Comparison of ENCODE assay signal across 8 mouse cellular contexts in genomic region chr12:72014355-72014776, GRCm38 (mm10). TPM values are rescaled to one million over a fixed set of nuclear protein-coding genes. Genes with fewer than 3 reads are reported as not detected.
A peak's percentile ranks its signal among the peaks of the same experiment; 100 is the strongest.
DNase-seq lines count a peak whose midpoint lies in the region; ATAC-seq and TF ChIP-seq lines count a peak whose summit lies in the region.
"Had no signal": no experiment of that assay in that cellular context is flagged by ENCODE, and none has a peak within 500 bp of the region (broad histone marks: within the 10 kb centered on the region; RNA-seq: fewer than 3 reads in every experiment).

No protein-coding gene starts in this region.

- no peaks in the 10 kb centered on the region for H3K36me3 ChIP-seq in kidney, embryonic 16.5 days (ENCODE audit: insufficient read depth, low read length)
- H3K36me3 ChIP-seq in kidney, embryonic 14.5 days (ENCODE audit: control insufficient read depth, insufficient read depth, low read length) = no peaks in the 10 kb centered on the region
- H3K36me3 ChIP-seq in CH12.LX (replicated peaks in 1 of 2; ENCODE audit: control insufficient read depth in 1 of 2, insufficient read depth in 1 of 2, low read length in 1 of 2) = no peaks in the 10 kb centered on the region
- no peaks in the 10 kb centered on the region for H3K36me3 ChIP-seq in midbrain, embryonic 15.5 days (replicated peaks)

- H3K79me2 ChIP-seq in CH12.LX (replicated peaks; ENCODE audit: control insufficient read depth, extremely low read depth, insufficient read depth, poor library complexity, severe bottlenecking) = no peaks in the 10 kb centered on the region

- H3K4me1 ChIP-seq in kidney, embryonic 16.5 days (ENCODE audit: insufficient read depth, low read length) = no peaks in the 10 kb centered on the region
- no peaks in the 10 kb centered on the region for H3K4me1 ChIP-seq in kidney, embryonic 14.5 days (ENCODE audit: control insufficient read depth, insufficient read depth, low read length)
- H3K4me1 ChIP-seq in CH12.LX (ENCODE audit: control insufficient read depth in 1 of 2, insufficient read depth in 2 of 2) = peaks cover 11 to 64% of the 10 kb centered on the region in 2 experiments
- peaks cover 3% of the 10 kb centered on the region for H3K4me1 ChIP-seq in embryonic fibroblast, embryonic 13.5 days (ENCODE audit: control insufficient read depth, insufficient read depth, low read length)
- no peaks in the 10 kb centered on the region for H3K4me1 ChIP-seq in midbrain, embryonic 15.5 days

- ATAC-seq in kidney, embryonic 16.5 days (ENCODE audit: low FRiP score, low TSS enrichment) = no peak
- no peak for ATAC-seq in kidney, embryonic 14.5 days (ENCODE audit: low FRiP score, low TSS enrichment)
- no peak for ATAC-seq in midbrain, embryonic 15.5 days (replicated peaks)
- no peak for ATAC-seq in erythroid progenitor cell, adult 5-6 weeks (replicated peaks; ENCODE audit: low FRiP score, poor library complexity, severe bottlenecking)

- dilution Hi-C loops in CH12.LX (cut with MboI; ENCODE audit: extremely low pct_ligation_motif_present, extremely low pct_unique_long_range_greater_than_20kb, low sequenced_read_pairs) = no loop called here

- peak; percentile 30; the same call in 1 of the 2 replicates for TF ChIP-seq POLR2A in CH12.LX (IDR thresholded peaks at IDR 0.05; ENCODE audit: low read depth, low read length)
- no peak for TF ChIP-seq POLR2A in embryonic fibroblast, embryonic 13.5 days (IDR thresholded peaks at IDR 0.05; ENCODE audit: low read depth, low read length)

- no peaks in the 10 kb centered on the region for H3K9me3 ChIP-seq in kidney, embryonic 16.5 days (ENCODE audit: low read length)
- H3K9me3 ChIP-seq in kidney, embryonic 14.5 days (ENCODE audit: control insufficient read depth, low read length) = no peaks in the 10 kb centered on the region
- no peaks in the 10 kb centered on the region for H3K9me3 ChIP-seq in CH12.LX (replicated peaks; ENCODE audit: low read length)
- H3K9me3 ChIP-seq in midbrain, embryonic 15.5 days = no peaks in the 10 kb centered on the region

- peak; percentile 67 for TF ChIP-seq EP300 in CH12.LX (IDR thresholded peaks at IDR 0.05; ENCODE audit: low read length)

- 56% methylated on average over 10 of the region's 10 CpGs for WGBS in kidney, embryonic 16.5 days
- 60% methylated on average over 10 of the region's 10 CpGs for WGBS in kidney, embryonic 14.5 days
- WGBS in midbrain, embryonic 15.5 days = 61% methylated on average over 10 of the region's 10 CpGs

- DNase-seq in CH12.LX (ENCODE audit: extremely low read depth) = peak; percentile 76
- no peak for DNase-seq in spleen, postnatal 10 days (ENCODE audit: low spot score in 2 of 2)
- DNase-seq: kidney, adult 18-20 months had no signal

- in situ Hi-C loops in CH12.LX (cut with MboI; ENCODE audit: low pct_ligation_motif_present, low pct_unique_long_range_greater_than_20kb, low sequenced_read_pairs) = no loop called here

- TF ChIP-seq CTCF in CH12.LX (conservative IDR thresholded peaks at IDR 0.05 in 1 of 2, IDR thresholded peaks at IDR 0.05 in 1 of 2; ENCODE audit: low read depth in 2 of 2, low read length in 2 of 2) = no peak
- TF ChIP-seq CTCF in embryonic fibroblast, embryonic 13.5 days (IDR thresholded peaks at IDR 0.05; ENCODE audit: borderline replicate concordance, insufficient read depth, low read length) = no peak

- H3K4me2 ChIP-seq in kidney, embryonic 16.5 days (replicated peaks; ENCODE audit: low read depth, low read length) = 0 out of 2 replicates have a peak overlapping the region, but pooled peaks have one; percentile 0
- no peak overlapping the region for H3K4me2 ChIP-seq in kidney, embryonic 14.5 days (replicated peaks; ENCODE audit: low read depth, low read length)
- H3K4me2 ChIP-seq in CH12.LX (ENCODE audit: insufficient read depth, low read depth, poor library complexity, severe bottlenecking) = peak overlapping the region; percentile 94
- no peak overlapping the region for H3K4me2 ChIP-seq in midbrain, embryonic 15.5 days

- no peak overlapping the region for H3K4me3 ChIP-seq in kidney, embryonic 16.5 days (ENCODE audit: low read length)
- H3K4me3 ChIP-seq in kidney, embryonic 14.5 days (ENCODE audit: low read length) = no peak overlapping the region
- H3K4me3 ChIP-seq in CH12.LX (replicated peaks in 1 of 3; ENCODE audit: low read depth in 2 of 3, low read length in 2 of 3, poor library complexity in 1 of 3) = peak overlapping the region in 1 of 3 experiments; percentile 11
- no peak overlapping the region for H3K4me3 ChIP-seq in embryonic fibroblast, embryonic 13.5 days (ENCODE audit: insufficient read depth, low read length)
- no peak overlapping the region for H3K4me3 ChIP-seq in midbrain, embryonic 15.5 days

- TF ChIP-seq RAD21 in CH12.LX (IDR thresholded peaks at IDR 0.05; ENCODE audit: low read depth, low read length) = no peak

- no peaks in the 10 kb centered on the region for H3K27me3 ChIP-seq in kidney, embryonic 16.5 days (ENCODE audit: insufficient read depth, low read length)
- H3K27me3 ChIP-seq in kidney, embryonic 14.5 days (ENCODE audit: control insufficient read depth, insufficient read depth, low read length) = no peaks in the 10 kb centered on the region
- H3K27me3 ChIP-seq in CH12.LX (replicated peaks) = no peaks in the 10 kb centered on the region
- no peaks in the 10 kb centered on the region for H3K27me3 ChIP-seq in midbrain, embryonic 15.5 days (replicated peaks)

- H3K9ac ChIP-seq in kidney, embryonic 16.5 days (replicated peaks; ENCODE audit: low read length) = no peak overlapping the region
- H3K9ac ChIP-seq in kidney, embryonic 14.5 days (ENCODE audit: low read depth, low read length) = no peak overlapping the region
- H3K9ac ChIP-seq in CH12.LX (ENCODE audit: insufficient read depth, low read depth) = peak overlapping the region; percentile 73
- no peak overlapping the region for H3K9ac ChIP-seq in midbrain, embryonic 15.5 days

- H3K27ac ChIP-seq in kidney, embryonic 16.5 days (ENCODE audit: low read length) = no peak overlapping the region
- no peak overlapping the region for H3K27ac ChIP-seq in kidney, embryonic 14.5 days (ENCODE audit: low read depth, low read length)
- H3K27ac ChIP-seq in CH12.LX (ENCODE audit: insufficient read depth, low read depth) = peak overlapping the region; percentile 75
- H3K27ac ChIP-seq in embryonic fibroblast, embryonic 13.5 days (ENCODE audit: insufficient read depth, low read length) = peak overlapping the region; percentile 62
- H3K27ac ChIP-seq in midbrain, embryonic 15.5 days = peak overlapping the region; percentile 25; the same call in 1 of the 2 replicates

TF ChIP-seq in CH12.LX, 34 proteins besides CTCF, POLR2A, EP300 and RAD21:
- peak; percentile 76 for TF ChIP-seq MEF2A (IDR thresholded peaks at IDR 0.05; ENCODE audit: borderline replicate concordance, low read depth, low read length)
- TF ChIP-seq MXI1 (IDR thresholded peaks at IDR 0.05; ENCODE audit: low read depth, low read length) = no peak
- TF ChIP-seq MAZ (IDR thresholded peaks at IDR 0.05; ENCODE audit: low read depth, low read length) = no peak
- TF ChIP-seq KAT2A (IDR thresholded peaks at IDR 0.05; ENCODE audit: insufficient replicate concordance, low read length) = no peak
- TF ChIP-seq GABPA (IDR thresholded peaks at IDR 0.05; ENCODE audit: insufficient replicate concordance, low read depth, low read length) = no peak
- TF ChIP-seq TBP (conservative IDR thresholded peaks at IDR 0.05; ENCODE audit: low read depth, low read length) = peak; percentile 60; the same call in 1 of the 2 replicates
- no peak for TF ChIP-seq ZC3H11A (IDR thresholded peaks at IDR 0.05; ENCODE audit: low read depth, low read length)
- TF ChIP-seq BHLHE40 (IDR thresholded peaks at IDR 0.05; ENCODE audit: low read depth, low read length) = peak; percentile 62
- no peak for TF ChIP-seq CHD2 (IDR thresholded peaks at IDR 0.05; ENCODE audit: low read length)
- peak; percentile 65; the same call in 1 of the 2 replicates for TF ChIP-seq ELF1 (IDR thresholded peaks at IDR 0.05; ENCODE audit: low read depth, low read length)
- peak; percentile 88 for TF ChIP-seq ETS1 (conservative IDR thresholded peaks at IDR 0.05; ENCODE audit: low read depth, low read length)
- TF ChIP-seq POLR2AphosphoS2 (IDR thresholded peaks at IDR 0.05; ENCODE audit: low read depth, low read length) = no peak
- TF ChIP-seq IRF4 (IDR thresholded peaks at IDR 0.05; ENCODE audit: low read depth, low read length) = peak; percentile 71; the same call in 1 of the 2 replicates

RNA-seq across cellular contexts. Expression of gene Gpr135, which starts 56.6 kb away (rescaled TPM):
- 0.69 and 0.72 TPM in 2 replicates for polyA plus RNA-seq in kidney, embryonic 16.5 days (2015; fragmentation: Nextera tagmentation; extraction: Ambion mirVana)
- 0.43 and 0.45 TPM in 2 replicates for polyA plus RNA-seq in kidney, embryonic 14.5 days (2014; fragmentation: Nextera tagmentation; extraction: Ambion mirVana)
- total RNA-seq in CH12.LX (2012; rRNA removed) = not detected in 2 replicates
- total RNA-seq in CH12.LX (2014; rRNA removed) = not detected in 2 replicates
- not detected in 2 replicates for polyA plus RNA-seq in CH12.LX (2012; ENCODE audit: insufficient read length, low read depth)
- polyA plus RNA-seq in embryonic fibroblast, embryonic 13.5 days (2011; ENCODE audit: insufficient read length, low read depth, missing spikeins) = 1.1 and 1.6 TPM in 2 replicates
- 7.6 and 7.8 TPM in 2 replicates for polyA plus RNA-seq in midbrain, embryonic 15.5 days (2015; fragmentation: Nextera tagmentation; extraction: Ambion mirVana)
- not detected in 2 replicates for total RNA-seq in erythroid progenitor cell, adult 5-6 weeks (2015; ENCODE audit: low replicate concordance)
- not detected in 2 replicates for total RNA-seq in erythroid progenitor cell, adult 5-6 weeks (2017; ENCODE audit: low replicate concordance)

Comparison
In these comparisons a context has a peak if more than half of its experiments do, and no peak if none do; other contexts are left out.
1. H3K4me2 ChIP-seq: peak in kidney, embryonic 16.5 days (single experiment) and CH12.LX (single experiment); none in kidney, embryonic 14.5 days (single experiment) and midbrain, embryonic 15.5 days (single experiment).
2. H3K27ac ChIP-seq: peak in CH12.LX (single experiment), embryonic fibroblast, embryonic 13.5 days (single experiment) and midbrain, embryonic 15.5 days (single experiment); none in kidney, embryonic 16.5 days (single experiment) and kidney, embryonic 14.5 days (single experiment).